Mouse (Mus musculus) heart, embryonic 16.5 days (tissue): ENCODE data around the gene Lasp1. TPM values are rescaled to one million over a fixed set of nuclear protein-coding genes. Genes with fewer than 3 reads are reported as not detected.
A peak's percentile ranks its signal among the peaks of the same experiment; 100 is the strongest.

Experiments used
- ATAC-seq: fragments of 200-750 bp; cut with Nextera tagmentation; replicated peaks from 2 replicates; pipeline ENCODE4 v1.8.0; 2017; ENCODE audit warnings: moderate number of reproducible peaks; ENCODE audit not compliant: insufficient read depth, low FRiP score; ENCODE audit errors: extremely low read depth
- H3K27ac ChIP-seq: fragments of 300-500 bp; sonication (generic); 2 replicates; pipeline ENCODE4 v1.5.1; 2014; ENCODE audit warnings: mild to moderate bottlenecking, low read length, control low read depth, moderate library complexity
- H3K27me3 ChIP-seq: fragments of 300-500 bp; sonication (generic); 2 replicates; pipeline ENCODE4 v1.6.1; 2014; ENCODE audit warnings: low read length, mixed read lengths; ENCODE audit not compliant: control insufficient read depth, insufficient read depth
- H3K36me3 ChIP-seq: fragments of 300-500 bp; sonication (generic); 2 replicates; pipeline ENCODE4 v1.6.1; 2014; ENCODE audit not compliant: control insufficient read depth, insufficient read depth
- H3K4me1 ChIP-seq: fragments of 300-500 bp; sonication (generic); 2 replicates; pipeline ENCODE4 v1.6.1; 2014; ENCODE audit warnings: low read length, mixed read lengths; ENCODE audit not compliant: control insufficient read depth, insufficient read depth
- H3K4me2 ChIP-seq: fragments of 300-500 bp; sonication (generic); 2 replicates; pipeline ENCODE4 v1.6.1; 2014; ENCODE audit warnings: low read depth, mild to moderate bottlenecking, control low read depth, low read length
- H3K4me3 ChIP-seq: fragments of 300-500 bp; sonication (generic); 2 replicates; pipeline ENCODE4 v1.5.1; 2014; ENCODE audit warnings: mild to moderate bottlenecking, control low read depth, low read length
- H3K9ac ChIP-seq: fragments of 300-500 bp; sonication (generic); 2 replicates; pipeline ENCODE4 v1.6.1; 2014; ENCODE audit warnings: low read length, control low read depth
- H3K9me3 ChIP-seq: fragments of 300-500 bp; sonication (generic); replicated peaks from 2 replicates; pipeline ENCODE4 v1.6.1; 2016; ENCODE audit warnings: low read length; ENCODE audit not compliant: control insufficient read depth
- WGBS: fragments of 180-500 bp; shearing (Covaris S2); extraction: QIAGEN DNeasy Blood & Tissue Kit; methylation state at CpG from one replicate; pipeline ENCODE4 v1.1.7; 2014; 5-methylcytosine and 5-hydroxymethylcytosine counted together
- polyA plus RNA-seq: library from polyadenylated mRNA; unstranded; fragments of >200 nt; fragmentation: Nextera tagmentation; extraction: Ambion mirVana; gene quantifications from 2 replicates; pipeline ENCODE4 v1.2.1, GENCODE M21; 2015

Lasp1 gene
- polyA plus RNA-seq, result 52.9 and 59.0 TPM in 2 replicates

DNA sequence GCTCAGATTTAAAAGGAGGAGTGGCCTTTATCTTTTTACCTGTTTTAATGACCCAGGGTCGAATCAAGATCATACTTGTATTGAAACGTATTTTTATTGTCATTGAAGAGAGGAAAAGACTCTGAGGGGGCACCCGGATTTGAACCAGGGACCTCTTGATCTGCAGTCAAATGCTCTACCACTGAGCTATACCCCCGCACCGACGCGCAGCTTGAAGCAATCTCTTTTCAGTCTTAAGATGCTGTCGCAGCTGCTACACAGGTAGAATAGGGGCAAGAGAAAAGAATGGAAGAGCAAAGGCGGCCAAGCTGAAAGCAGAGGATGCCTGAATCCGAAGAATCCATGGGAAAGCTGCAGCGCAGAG lies at the start of gene Lasp1:
Gene Lasp1, plus strand, starts transcription at position 219 of the 364 bp plus-strand sequence.
- Histone ChIP-seq H3K4me3 (peak within 1 kb of the TSS; percentile 84), H3K9ac (peak within 1 kb of the TSS; percentile 94), H3K9me3 (no peaks in the 10 kb centered on the region), H3K27ac (peak within 1 kb of the TSS; percentile 97), H3K36me3 (no peaks in the 10 kb centered on the region), H3K4me2 (peak within 1 kb of the TSS; percentile 94), H3K27me3 (no peaks in the 10 kb centered on the region), H3K4me1 (peaks cover 28% of the 10 kb centered on the region)
- WGBS, result under 1% methylated on average over 11 of the region's 11 CpGs
- peak; percentile 14 for ATAC-seq

DNA sequence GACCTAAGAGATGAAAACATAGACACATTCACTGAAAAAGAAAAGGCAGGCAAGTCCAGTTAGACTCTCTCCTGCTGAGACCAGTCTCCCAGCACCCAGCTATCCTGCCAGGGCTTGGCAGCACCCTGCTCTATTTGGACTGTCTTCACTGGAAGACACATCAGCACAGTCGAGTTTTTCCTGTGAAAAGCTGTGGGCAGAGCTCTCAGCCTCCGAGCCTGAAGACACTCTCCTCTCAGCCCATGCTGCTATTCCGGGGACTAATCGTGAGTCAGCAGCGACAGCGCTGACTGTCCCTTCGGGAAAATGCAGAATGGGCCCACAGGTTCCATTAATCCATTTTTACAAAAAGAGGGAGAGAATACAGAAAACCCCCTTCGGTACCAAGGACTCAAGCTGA lies 45.5 kb upstream of the Lasp1 start:
- Histone ChIP-seq H3K4me2 (no peak overlapping the region), H3K27me3 (no peaks in the 10 kb centered on the region), H3K27ac (no peak overlapping the region), H3K9ac (no peak overlapping the region), H3K4me1 (no peaks in the 10 kb centered on the region), H3K4me3 (no peak overlapping the region), H3K9me3 (no peaks in the 10 kb centered on the region), H3K36me3 (peaks cover 59% of the 10 kb centered on the region)
- 93% methylated on average over 8 of the region's 8 CpGs for WGBS
- ATAC-seq, result no peak

DNA sequence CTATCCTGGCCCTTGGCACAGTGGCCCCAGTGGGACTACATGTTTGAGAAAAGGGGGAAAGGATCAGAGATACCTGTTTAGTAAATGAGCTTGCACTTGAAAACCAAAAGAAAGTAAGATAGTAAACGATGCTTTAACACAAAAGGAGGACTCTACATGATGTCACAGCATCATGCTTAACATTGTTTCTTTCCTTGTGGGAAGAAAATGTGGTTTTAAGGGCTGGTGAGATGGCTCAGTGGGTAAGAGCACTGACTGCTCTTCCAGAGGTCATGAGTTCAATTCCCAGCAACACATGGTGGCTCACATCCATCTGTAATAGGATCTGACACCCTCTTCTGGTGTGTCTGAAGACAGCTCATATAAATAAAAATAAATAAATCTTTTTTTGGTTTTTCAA lies 40.7 kb upstream of the Lasp1 start:
- Histone ChIP-seq H3K27ac (no peak overlapping the region), H3K4me1 (no peaks in the 10 kb centered on the region), H3K36me3 (peaks cover 51% of the 10 kb centered on the region), H3K4me3 (no peak overlapping the region), H3K4me2 (no peak overlapping the region), H3K9ac (no peak overlapping the region), H3K27me3 (no peaks in the 10 kb centered on the region), H3K9me3 (no peaks in the 10 kb centered on the region)
- ATAC-seq, result no peak
- 93% methylated on average over 1 of the region's 1 CpGs for WGBS

DNA sequence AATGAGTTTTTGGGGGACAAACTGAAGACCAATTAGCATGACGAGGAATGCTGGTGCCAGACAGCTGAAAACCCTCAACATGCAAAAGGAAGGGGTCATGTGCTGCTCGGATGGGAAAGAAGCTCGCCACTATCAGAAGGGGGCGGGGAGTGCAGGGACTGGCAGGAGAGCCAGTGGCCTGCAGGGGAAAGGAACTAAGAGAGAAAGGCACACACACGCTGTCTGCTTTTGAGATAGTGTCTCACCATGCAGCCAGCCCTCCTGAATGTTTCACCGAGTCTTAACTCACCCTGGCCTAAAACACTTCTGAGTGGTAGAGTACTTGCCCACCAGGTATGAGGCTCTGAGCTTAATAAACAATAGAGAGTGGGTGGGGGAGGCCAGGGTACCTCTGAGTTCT lies 39.9 kb upstream of the Lasp1 start:
- peaks cover 47% of the 10 kb centered on the region for H3K36me3 ChIP-seq
- no peak overlapping the region for H3K4me3 ChIP-seq
- H3K27me3 ChIP-seq, result no peaks in the 10 kb centered on the region
- no peaks in the 10 kb centered on the region for H3K4me1 ChIP-seq
- H3K4me2 ChIP-seq, result no peak overlapping the region
- no peak for ATAC-seq
- H3K27ac ChIP-seq, result no peak overlapping the region
- WGBS, result 60% methylated on average over 6 of the region's 6 CpGs
- H3K9me3 ChIP-seq, result no peaks in the 10 kb centered on the region
- no peak overlapping the region for H3K9ac ChIP-seq

- no peak overlapping the region for H3K4me3 ChIP-seq
- ATAC-seq, result no peak
- no peak overlapping the region for H3K9ac ChIP-seq
- H3K9me3 ChIP-seq, result no peaks in the 10 kb centered on the region
- no peaks in the 10 kb centered on the region for H3K27me3 ChIP-seq
- no peak overlapping the region for H3K27ac ChIP-seq
- peaks cover 9% of the 10 kb centered on the region for H3K4me1 ChIP-seq
- H3K36me3 ChIP-seq, result peaks cover 33% of the 10 kb centered on the region
- H3K4me2 ChIP-seq, result no peak overlapping the region
Measured at GRCm38 (mm10) chr11:97761638-97762037, 37.2 kb upstream of the Lasp1 start.

GRCm38 (mm10) chr11:97766154-97766881 lies 32.5 kb upstream of the Lasp1 start, which contains the start of gene Cwc25:
Gene Cwc25 (minus strand): TSS chr11:97766556.
- H3K9me3 ChIP-seq, result no peaks in the 10 kb centered on the region
- H3K9ac ChIP-seq, result peak within 1 kb of the TSS; percentile 89
- H3K27ac ChIP-seq, result peak within 1 kb of the TSS; percentile 80
- under 1% methylated on average over 38 of the region's 38 CpGs for WGBS
- H3K4me3 ChIP-seq, result peak within 1 kb of the TSS; percentile 84
- peak; percentile 94 for ATAC-seq
- H3K4me2 ChIP-seq, result peak within 1 kb of the TSS; percentile 73
- no peaks in the 10 kb centered on the region for H3K27me3 ChIP-seq
- H3K36me3 ChIP-seq, result peaks cover 18% of the 10 kb centered on the region
- H3K4me1 ChIP-seq, result peaks cover 9% of the 10 kb centered on the region

- WGBS, result 34% methylated on average over 2 of the region's 2 CpGs
- Histone ChIP-seq H3K4me1 (peaks cover 9% of the 10 kb centered on the region), H3K27ac (no peak overlapping the region), H3K4me2 (no peak overlapping the region), H3K9ac (no peak overlapping the region), H3K9me3 (no peaks in the 10 kb centered on the region), H3K27me3 (no peaks in the 10 kb centered on the region), H3K4me3 (no peak overlapping the region), H3K36me3 (no peaks in the 10 kb centered on the region; the same call in 1 of the 2 replicates)
- no peak for ATAC-seq
Measured at GRCm38 (mm10) chr11:97769704-97770103, 29.1 kb upstream of the Lasp1 start.

GRCm38 (mm10) chr11:97771410-97771809 lies 27.4 kb upstream of the Lasp1 start:
- no peak overlapping the region for H3K4me3 ChIP-seq
- no peak overlapping the region for H3K27ac ChIP-seq
- no peaks in the 10 kb centered on the region for H3K9me3 ChIP-seq
- H3K27me3 ChIP-seq, result no peaks in the 10 kb centered on the region
- H3K4me1 ChIP-seq, result no peaks in the 10 kb centered on the region
- WGBS, result 73% methylated on average over 14 of the region's 14 CpGs
- ATAC-seq, result no peak
- peaks cover under 1% of the 10 kb centered on the region; the same call in 1 of the 2 replicates for H3K36me3 ChIP-seq
- no peak overlapping the region for H3K4me2 ChIP-seq
- H3K9ac ChIP-seq, result no peak overlapping the region

GRCm38 (mm10) chr11:97775186-97775585 lies 23.6 kb upstream of the Lasp1 start:
- WGBS, result 70% methylated on average over 13 of the region's 13 CpGs
- Histone ChIP-seq H3K27me3 (no peaks in the 10 kb centered on the region), H3K9ac (no peak overlapping the region), H3K4me2 (no peak overlapping the region), H3K4me3 (no peak overlapping the region), H3K4me1 (peaks cover 2% of the 10 kb centered on the region; the same call in 1 of the 2 replicates), H3K36me3 (peaks cover 33% of the 10 kb centered on the region), H3K9me3 (no peaks in the 10 kb centered on the region; the same call in 1 of the 2 replicates), H3K27ac (no peak overlapping the region)
- ATAC-seq, result no peak
